Comparison of ENCODE assay signal across 8 mouse cellular contexts in genomic region chr17:12119675-12120074, GRCm38 (mm10). TPM values are rescaled to one million over a fixed set of nuclear protein-coding genes. Genes with fewer than 3 reads are reported as not detected.
A peak's percentile ranks its signal among the peaks of the same experiment; 100 is the strongest.
DNase-seq lines count a peak whose midpoint lies in the region; ATAC-seq and TF ChIP-seq lines count a peak whose summit lies in the region.

No protein-coding gene starts in this region.

- peak overlapping the region; percentile 80 for H3K9ac ChIP-seq in forebrain, embryonic 11.5 days (ENCODE audit: low read length)
- H3K9ac ChIP-seq in hindbrain, postnatal 0 days (replicated peaks; ENCODE audit: low read length), result peak overlapping the region; percentile 61
- peak overlapping the region; percentile 27; the same call in 1 of the 2 replicates for H3K9ac ChIP-seq in stomach, embryonic 15.5 days

- H3K4me1 ChIP-seq in forebrain, embryonic 11.5 days (replicated peaks; ENCODE audit: control insufficient read depth, insufficient read depth, low read length), result peaks cover 7% of the 10 kb centered on the region; the same call in 1 of the 2 replicates
- H3K4me1 ChIP-seq in hindbrain, postnatal 0 days (ENCODE audit: insufficient read depth, low read length), result peaks cover 17% of the 10 kb centered on the region; the same call in 1 of the 2 replicates
- H3K4me1 ChIP-seq in midbrain, embryonic 10.5 days, result peaks cover 32% of the 10 kb centered on the region
- H3K4me1 ChIP-seq in stomach, embryonic 15.5 days, result peaks cover 6% of the 10 kb centered on the region

- peak; percentile 28 to 39 for DNase-seq in cerebellum, adult 18-20 months
- peak; percentile 66 for DNase-seq in adipocyte (ENCODE audit: low spot score)
- peak; percentile 74 for DNase-seq in forebrain, embryonic 11.5 days (ENCODE audit: low spot score)
- peak; percentile 85 for DNase-seq in hindbrain, postnatal 0 days (ENCODE audit: low spot score)
- DNase-seq in left cerebral cortex, postnatal 10 days (ENCODE audit: extremely low spot score in 1 of 2, low spot score in 2 of 2), result peak; percentile 71 to 77
- peak; percentile 71 for DNase-seq in midbrain, embryonic 10.5 days (ENCODE audit: low spot score)

- ATAC-seq in cerebellum, adult (ENCODE audit: insufficient number of reproducible peaks, low FRiP score, low TSS enrichment), result no peak
- peak; percentile 69 for ATAC-seq in forebrain, embryonic 11.5 days (replicated peaks; ENCODE audit: low FRiP score)
- peak; percentile 69 for ATAC-seq in hindbrain, postnatal 0 days
- ATAC-seq in stomach, embryonic 15.5 days (ENCODE audit: insufficient read depth, low FRiP score, low read depth), result peak; percentile 16

- H3K36me3 ChIP-seq in forebrain, embryonic 11.5 days (ENCODE audit: control insufficient read depth, insufficient read depth, low read length), result peaks cover 2% of the 10 kb centered on the region; the same call in 1 of the 2 replicates
- H3K36me3 ChIP-seq in hindbrain, postnatal 0 days (ENCODE audit: insufficient read depth, low read length), result no peaks in the 10 kb centered on the region
- H3K36me3 ChIP-seq in midbrain, embryonic 10.5 days, result peaks cover 11% of the 10 kb centered on the region
- H3K36me3 ChIP-seq in stomach, embryonic 15.5 days, result peaks cover 2% of the 10 kb centered on the region; the same call in 1 of the 2 replicates

- peak overlapping the region; percentile 92 for H3K27ac ChIP-seq in forebrain, embryonic 11.5 days (ENCODE audit: low read depth, low read length)
- H3K27ac ChIP-seq in hindbrain, postnatal 0 days, result peak overlapping the region; percentile 89
- peak overlapping the region; percentile 96 for H3K27ac ChIP-seq in midbrain, embryonic 10.5 days (replicated peaks)
- H3K27ac ChIP-seq in stomach, embryonic 15.5 days, result peak overlapping the region; percentile 92

- H3K27me3 ChIP-seq in forebrain, embryonic 11.5 days (ENCODE audit: control insufficient read depth, insufficient read depth, low read length), result no peaks in the 10 kb centered on the region
- no peaks in the 10 kb centered on the region for H3K27me3 ChIP-seq in hindbrain, postnatal 0 days (ENCODE audit: insufficient read depth, low read length)
- H3K27me3 ChIP-seq in midbrain, embryonic 10.5 days (ENCODE audit: low read depth, poor library complexity, severe bottlenecking), result no peaks in the 10 kb centered on the region
- H3K27me3 ChIP-seq in stomach, embryonic 15.5 days (replicated peaks), result no peaks in the 10 kb centered on the region

- TF ChIP-seq CTCF in hindbrain, postnatal 0 days (IDR thresholded peaks at IDR 0.05; ENCODE audit: low read depth), result no peak

- peak overlapping the region; percentile 89 for H3K4me2 ChIP-seq in forebrain, embryonic 11.5 days (ENCODE audit: low read depth, low read length, severe bottlenecking)
- H3K4me2 ChIP-seq in hindbrain, postnatal 0 days (ENCODE audit: low read depth, low read length), result peak overlapping the region; percentile 96
- H3K4me2 ChIP-seq in stomach, embryonic 15.5 days, result peak overlapping the region; percentile 95

- H3K9me3 ChIP-seq in forebrain, embryonic 11.5 days (ENCODE audit: control insufficient read depth, low read length), result no peaks in the 10 kb centered on the region
- H3K9me3 ChIP-seq in hindbrain, postnatal 0 days (ENCODE audit: low read length), result no peaks in the 10 kb centered on the region
- H3K9me3 ChIP-seq in midbrain, embryonic 10.5 days (replicated peaks), result no peaks in the 10 kb centered on the region
- H3K9me3 ChIP-seq in stomach, embryonic 15.5 days, result no peaks in the 10 kb centered on the region

- WGBS in forebrain, embryonic 11.5 days, result under 1% methylated on average over 12 of the region's 12 CpGs
- WGBS in hindbrain, postnatal 0 days, result under 1% methylated on average over 12 of the region's 12 CpGs
- WGBS in midbrain, embryonic 10.5 days, result under 1% methylated on average over 12 of the region's 12 CpGs
- 0% methylated on average over 12 of the region's 12 CpGs for WGBS in stomach, embryonic 15.5 days

- H3K4me3 ChIP-seq in forebrain, embryonic 11.5 days (ENCODE audit: low read depth, low read length), result peak overlapping the region; percentile 68
- H3K4me3 ChIP-seq in hindbrain, postnatal 0 days (ENCODE audit: low read length), result peak overlapping the region; percentile 67
- peak overlapping the region; percentile 72 for H3K4me3 ChIP-seq in midbrain, embryonic 10.5 days
- H3K4me3 ChIP-seq in stomach, embryonic 15.5 days (replicated peaks), result peak overlapping the region; percentile 65

- intact Hi-C loops in left cerebral cortex, postnatal 10 days (cut with DNase I), result loop anchor here (5.0 kb wide), 2 partner anchors 77 to 93 kb away; no protein-coding TSS in a partner anchor

RNA-seq across cellular contexts. Expression of gene Agpat4, which starts 1.2 kb away (rescaled TPM):
- 31.1 and 35.6 TPM in 2 replicates for polyA plus RNA-seq in forebrain, embryonic 11.5 days (2014; fragmentation: Nextera tagmentation; extraction: Ambion mirVana)
- total RNA-seq in hindbrain, postnatal 0 days (2014; rRNA removed), result 53.6 and 59.3 TPM in 2 replicates
- polyA plus RNA-seq in hindbrain, postnatal 0 days (2015; fragmentation: Nextera tagmentation; extraction: Ambion mirVana), result 56.6 and 61.5 TPM in 2 replicates
- total RNA-seq in left cerebral cortex, postnatal 10 days (2021), result 10 to 100 TPM; 68.2 to 71.0 TPM
- polyA plus RNA-seq in midbrain, embryonic 10.5 days (2016; fragmentation: Nextera tagmentation; extraction: Ambion mirVana), result 43.4 and 43.7 TPM in 2 replicates
- polyA plus RNA-seq in stomach, embryonic 15.5 days (2015; fragmentation: Nextera tagmentation; extraction: Ambion mirVana), result 30.3 and 32.5 TPM in 2 replicates

Comparison
In these comparisons a context has a peak if more than half of its experiments do, and no peak if none do; other contexts are left out.
1. DNase-seq: peak in every context shown above with its lines; median percentile 85 in hindbrain, postnatal 0 days; 74 in forebrain, embryonic 11.5 days; 74 in left cerebral cortex, postnatal 10 days; 71 in midbrain, embryonic 10.5 days; 66 in adipocyte; 34 in cerebellum, adult 18-20 months.
2. H3K9ac ChIP-seq: peak in every context shown above with its lines; median percentile 80 in forebrain, embryonic 11.5 days; 61 in hindbrain, postnatal 0 days; 27 in stomach, embryonic 15.5 days.